Mouse (Mus musculus) left cerebral cortex, adult 2 months (tissue): ENCODE data around the gene St6galnac6. TPM values are rescaled to one million over a fixed set of nuclear protein-coding genes. Genes with fewer than 3 reads are reported as not detected.

Experiments
- DNase-seq, 2 experiments: peaks; one replicate each; pipeline ENCODE4 v3.0.0; 2021 to 2022; ENCODE audit warnings: low spot score in 2 of 2, mixed read lengths in 1 of 2; ENCODE audit errors: extremely low spot score in 1 of 2
- H3K27ac ChIP-seq: fragments of 200-600 bp; 2 replicates; pipeline ENCODE4 v1.8.1; 2022
- H3K4me3 ChIP-seq: fragments of 200-600 bp; 2 replicates; pipeline ENCODE4 v1.8.1; 2022
- CTCF ChIP-seq: fragments of 200-600 bp; IDR thresholded peaks from 2 replicates; pipeline ENCODE4 v1.8.1; 2022; ENCODE audit warnings: antibody characterized with exemption, mild to moderate bottlenecking, moderate library complexity
- intact Hi-C: fragments of 180-260 bp; cut with DNase I; formaldehyde crosslinking; loops from one replicate; pipeline ENCODE4 v1.15.1; 2025
- total RNA-seq, 2 experiments: library from RNA; stranded (reverse); gene quantifications; 2 replicates each; pipeline ENCODE4 v1.2.3; 2021

The St6galnac6 gene
- total RNA-seq, 2 experiments from 2014 or later, result 122 to 133 TPM

- intact Hi-C loops, result no loop called here
- H3K4me3 ChIP-seq, result peak overlapping the region; percentile 74
- TF ChIP-seq CTCF, result peak; percentile 64
- peak; percentile 85 to 86 for DNase-seq
- peak overlapping the region; percentile 97 for H3K27ac ChIP-seq
Observed at GRCm38 (mm10) chr2:32606161-32607142, 6.9 kb downstream of the St6galnac6 start.

DNA sequence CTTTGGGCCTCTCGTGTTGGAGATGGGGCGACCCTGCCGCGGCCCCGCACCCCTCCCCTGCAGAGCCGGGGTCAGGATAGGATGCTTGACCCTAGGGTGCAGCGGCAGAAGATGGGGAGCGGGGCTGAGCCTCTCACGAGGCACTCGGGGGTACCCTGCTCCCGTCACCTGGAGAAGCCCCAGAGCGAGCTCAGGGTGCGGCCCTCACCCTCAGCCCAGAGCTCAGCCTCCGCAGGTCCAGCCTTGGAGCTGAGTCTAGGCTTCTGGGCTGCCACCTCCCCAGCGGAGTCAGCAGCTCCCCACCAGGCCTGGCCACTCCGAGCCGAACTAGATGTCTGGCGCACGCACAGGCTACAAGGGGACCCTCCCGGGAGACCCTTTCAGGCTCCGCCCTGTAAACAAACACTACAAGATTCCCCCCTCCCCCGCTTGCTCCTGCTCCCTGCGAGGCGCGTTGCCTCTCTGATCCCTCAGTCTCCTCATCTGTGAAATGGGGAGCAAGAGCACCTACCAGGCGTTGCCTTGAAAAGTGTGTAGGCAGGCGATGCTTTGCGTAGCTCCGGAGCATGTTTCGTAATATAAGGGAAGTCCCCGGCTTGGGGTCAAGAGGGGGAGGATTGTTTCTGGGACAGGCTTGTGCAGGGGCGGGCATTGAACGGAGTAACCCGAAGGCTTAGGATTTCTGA, 7.9 kb downstream of the St6galnac6 start:
- Histone ChIP-seq H3K27ac (peak overlapping the region; percentile 97), H3K4me3 (peak overlapping the region; percentile 74)
- intact Hi-C loops, result no loop called here
- DNase-seq, result peak in 1 of 2 experiments; percentile 37
- TF ChIP-seq CTCF, result no peak

DNA sequence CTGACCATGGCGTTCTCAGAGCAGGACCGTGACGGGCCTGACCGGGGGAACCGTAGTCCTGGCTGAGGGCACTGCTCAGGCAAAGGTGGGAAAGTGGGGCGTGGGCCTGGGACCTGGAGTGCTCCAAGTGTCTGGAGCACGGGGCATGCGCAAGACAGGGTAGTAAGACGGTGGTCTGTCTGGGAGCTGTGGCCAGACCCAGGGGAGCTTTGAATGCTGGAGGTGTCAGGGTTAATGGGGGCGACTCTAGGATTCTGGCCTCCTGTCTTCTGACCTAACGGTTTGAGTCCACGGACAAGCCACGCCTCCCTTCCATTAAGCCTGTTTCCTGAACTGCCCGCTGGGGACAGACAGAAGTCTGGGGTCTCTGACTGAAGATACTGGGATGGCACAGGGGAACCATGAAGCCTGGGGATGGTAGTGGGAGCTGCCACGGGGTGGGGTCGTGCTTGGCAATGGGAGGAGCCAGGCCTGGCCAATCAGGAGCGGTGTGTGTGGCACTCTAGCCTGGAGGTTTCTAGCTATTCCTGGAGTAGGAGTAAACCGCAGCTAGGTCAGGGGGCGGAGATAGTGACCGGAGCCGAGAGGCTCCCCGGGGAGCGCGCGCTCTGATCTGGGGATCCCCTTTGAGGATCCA, 8.8 kb downstream of the St6galnac6 start:
- intact Hi-C loops, result no loop called here

GRCm38 (mm10) chr2:32608778-32609435, 9.4 kb downstream of the St6galnac6 start:
- TF ChIP-seq CTCF, result no peak
- intact Hi-C loops, result no loop called here
- peak overlapping the region; percentile 74 for H3K4me3 ChIP-seq
- peak overlapping the region; percentile 97 for H3K27ac ChIP-seq
- DNase-seq, result no peak

More for the DNA sequence above, 8.8 kb downstream of the St6galnac6 start:
- H3K4me3 ChIP-seq, result peak overlapping the region; percentile 74
- peak in 1 of 2 experiments; percentile 41 for DNase-seq
- peak; percentile 3 for TF ChIP-seq CTCF
- peak overlapping the region; percentile 97 for H3K27ac ChIP-seq

GRCm38 (mm10) chr2:32610610-32611229, 11.2 kb downstream of the St6galnac6 start:
- intact Hi-C loops, result loop anchor here (5.0 kb wide), 1 partner anchor 33 kb away; the partner anchor contains the start of gene 9430097D07Rik
- peak; percentile 67 for TF ChIP-seq CTCF
- no peak overlapping the region for H3K27ac ChIP-seq
- H3K4me3 ChIP-seq, result peak overlapping the region; percentile 26
- peak in 1 of 2 experiments; percentile 38 for DNase-seq

DNA sequence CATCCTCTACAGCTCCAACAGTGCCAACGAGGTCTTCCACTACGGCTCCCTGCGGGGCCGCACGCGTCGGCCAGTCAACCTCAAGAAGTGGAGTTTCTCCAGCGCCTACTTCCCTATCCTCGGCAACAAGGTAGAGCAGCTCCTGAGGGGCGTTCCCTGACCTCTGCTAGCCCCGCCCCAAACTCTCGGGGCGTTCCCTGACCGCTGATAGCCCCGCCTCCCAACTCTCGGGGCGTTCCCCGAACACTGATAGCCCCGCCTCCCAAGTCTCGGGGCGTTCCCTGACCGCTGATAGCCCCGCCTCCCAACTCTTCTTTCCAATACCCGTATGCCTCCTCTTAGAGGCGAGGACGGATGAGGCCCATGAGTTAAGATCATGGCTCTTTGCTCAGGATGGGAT, 12.8 kb downstream of the St6galnac6 start:
- TF ChIP-seq CTCF, result no peak
- Histone ChIP-seq H3K4me3 (no peak overlapping the region), H3K27ac (no peak overlapping the region)
- DNase-seq, result no peak
- intact Hi-C loops, result loop anchor here (5.0 kb wide), 1 partner anchor 35 kb away; the partner anchor contains the start of gene 9430097D07Rik

DNA sequence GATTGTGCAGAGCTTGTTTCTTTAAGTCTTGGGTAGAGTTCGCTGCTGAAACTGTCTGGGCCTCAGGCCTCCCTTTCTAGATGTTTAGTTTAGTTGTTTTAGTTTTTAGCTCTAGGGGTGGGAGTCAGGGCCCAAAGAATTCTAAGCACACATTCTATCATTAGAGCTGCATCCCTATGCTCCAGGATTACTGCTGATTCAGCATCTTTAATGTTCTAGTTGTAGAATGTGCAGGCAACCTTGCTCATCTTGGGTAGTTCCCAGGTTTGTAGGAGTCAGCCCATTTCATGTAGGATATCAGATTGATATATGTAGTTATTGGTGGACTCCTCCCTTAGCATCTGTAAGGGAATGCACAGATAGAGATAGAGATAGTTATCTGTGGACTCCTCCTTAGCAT, 17.6 kb downstream of the St6galnac6 start:
- TF ChIP-seq CTCF, result no peak
- intact Hi-C loops, result no loop called here

GRCm38 (mm10) chr2:32617601-32618000, 18.1 kb downstream of the St6galnac6 start:
- intact Hi-C loops, result no loop called here
- no peak overlapping the region for H3K4me3 ChIP-seq
- TF ChIP-seq CTCF, result peak; percentile 39
- no peak for DNase-seq
- H3K27ac ChIP-seq, result no peak overlapping the region

More for the DNA sequence above, 17.6 kb downstream of the St6galnac6 start:
- Histone ChIP-seq H3K4me3 (no peak overlapping the region), H3K27ac (no peak overlapping the region)
- no peak for DNase-seq

DNA sequence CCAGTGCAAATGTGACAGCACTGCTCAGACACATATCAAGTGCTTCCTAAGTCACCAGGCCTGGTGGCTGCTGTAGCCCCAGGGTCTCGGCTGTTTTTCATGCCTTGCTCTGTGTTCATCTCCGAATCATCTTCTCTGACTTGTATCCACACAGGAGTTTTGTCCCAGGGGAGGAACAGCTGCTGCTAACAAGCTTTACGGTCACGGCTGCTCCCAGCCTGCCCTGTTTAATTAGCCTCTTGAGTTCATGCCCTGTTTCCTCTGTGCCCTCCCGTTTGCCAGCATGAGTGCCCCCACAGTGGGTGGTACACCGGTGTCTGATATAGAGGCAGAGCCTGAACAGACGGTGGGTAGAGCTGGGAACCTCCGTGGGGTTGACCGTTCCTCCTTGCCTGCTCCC, 18.5 kb downstream of the St6galnac6 start:
- Histone ChIP-seq H3K27ac (no peak overlapping the region), H3K4me3 (no peak overlapping the region)
- DNase-seq, result no peak
- no peak for TF ChIP-seq CTCF
- intact Hi-C loops, result no loop called here

DNA sequence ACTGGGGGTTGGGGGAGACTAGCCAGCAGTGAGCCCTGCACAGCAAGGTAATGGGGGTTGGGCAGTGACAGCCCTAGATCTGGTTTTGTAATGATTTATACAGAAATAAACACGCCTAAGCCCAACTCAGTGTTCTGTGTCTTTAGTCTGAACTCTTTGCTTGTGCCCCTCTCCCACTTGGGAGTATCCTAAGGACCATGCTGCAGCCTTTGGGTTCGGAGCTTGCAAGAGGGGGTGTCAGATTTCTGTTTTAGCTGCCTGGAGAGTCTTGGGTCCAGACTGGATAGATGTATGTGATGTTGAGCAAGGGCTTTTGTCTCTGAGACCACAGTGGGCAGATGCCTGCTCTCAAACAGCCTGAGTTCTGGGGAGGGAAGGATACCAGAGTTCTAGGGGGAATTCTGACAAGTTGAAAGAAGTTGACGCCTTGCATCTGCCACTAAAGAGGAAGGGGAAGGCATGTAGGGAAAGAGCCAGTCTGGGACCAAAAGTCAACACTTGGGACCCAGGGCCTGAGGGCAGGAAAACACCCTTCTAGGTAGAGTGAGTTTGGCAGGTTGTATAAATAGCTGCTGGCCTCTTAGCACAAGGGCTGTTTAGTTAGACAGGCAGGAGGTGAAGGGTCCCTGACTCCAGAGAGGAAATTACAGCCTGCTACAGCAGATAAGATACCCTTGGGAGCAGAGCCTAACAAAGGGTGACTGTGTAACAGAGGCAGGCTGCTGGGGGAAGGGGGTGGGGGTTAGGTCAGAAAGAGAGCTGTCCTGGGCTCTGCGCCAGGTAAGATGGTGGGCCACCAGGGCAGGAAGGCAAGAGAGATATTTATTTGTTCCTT, 21.4 kb downstream of the St6galnac6 start:
- H3K4me3 ChIP-seq, result no peak overlapping the region
- H3K27ac ChIP-seq, result no peak overlapping the region; the same call in 1 of the 2 replicates
- DNase-seq, result no peak
- TF ChIP-seq CTCF, result no peak
- intact Hi-C loops, result no loop called here
